In genomic region chr9:20790345-20790744, GRCm38 (mm10) we compare ENCODE assay signal across 22 mouse cellular contexts. TPM values are rescaled to one million over a fixed set of nuclear protein-coding genes. Genes with fewer than 3 reads are reported as not detected.
A peak's percentile ranks its signal among the peaks of the same experiment; 100 is the strongest.
DNase-seq lines count a peak whose midpoint lies in the region; ATAC-seq and TF ChIP-seq lines count a peak whose summit lies in the region.
"Had no signal": no experiment of that assay in that cellular context is flagged by ENCODE, and none has a peak within 500 bp of the region (broad histone marks: within the 10 kb centered on the region; RNA-seq: fewer than 3 reads in every experiment).

No protein-coding gene starts in this region.

- H3K9ac ChIP-seq in kidney, postnatal 0 days (ENCODE audit: low read depth, low read length), result no peak overlapping the region
- no peak overlapping the region for H3K9ac ChIP-seq in embryonic facial prominence, embryonic 14.5 days (ENCODE audit: low read depth, low read length)
- H3K9ac ChIP-seq: hindbrain, embryonic 12.5 days; intestine, embryonic 15.5 days had no signal

- H3K4me3 ChIP-seq in kidney, postnatal 0 days (replicated peaks; ENCODE audit: low read depth, low read length), result no peak overlapping the region
- no peak overlapping the region for H3K4me3 ChIP-seq in kidney, adult 2 months (ENCODE audit: insufficient read depth, low read depth, low read length)
- no peak overlapping the region for H3K4me3 ChIP-seq in embryonic facial prominence, embryonic 14.5 days (ENCODE audit: low read depth, low read length)
- H3K4me3 ChIP-seq: heart, adult 2 months; hindbrain, embryonic 12.5 days; intestine, embryonic 15.5 days; megakaryocyte, embryonic 14.5 days had no signal

- H3K4me2 ChIP-seq in kidney, postnatal 0 days (ENCODE audit: low read length), result no peak overlapping the region
- H3K4me2 ChIP-seq in embryonic facial prominence, embryonic 14.5 days (ENCODE audit: low read depth, low read length), result no peak overlapping the region
- H3K4me2 ChIP-seq: hindbrain, embryonic 12.5 days; intestine, embryonic 15.5 days had no signal

- H3K27ac ChIP-seq in kidney, postnatal 0 days, result no peak overlapping the region
- no peak overlapping the region for H3K27ac ChIP-seq in kidney, adult 2 months (ENCODE audit: insufficient read depth, low read depth, low read length)
- H3K27ac ChIP-seq in embryonic facial prominence, embryonic 14.5 days (replicated peaks; ENCODE audit: low read depth, low read length), result peak overlapping the region; percentile 85
- H3K27ac ChIP-seq: heart, adult 2 months; hindbrain, embryonic 12.5 days; intestine, embryonic 15.5 days had no signal

- 63% methylated on average over 3 of the region's 3 CpGs for WGBS in kidney, postnatal 0 days
- 67% methylated on average over 3 of the region's 3 CpGs for WGBS in kidney, adult 2 months
- 26% methylated on average over 3 of the region's 3 CpGs for WGBS in embryonic facial prominence, embryonic 14.5 days

- H3K9me3 ChIP-seq in kidney, postnatal 0 days (replicated peaks; ENCODE audit: low read length), result no peaks in the 10 kb centered on the region
- H3K9me3 ChIP-seq in embryonic facial prominence, embryonic 14.5 days (ENCODE audit: control insufficient read depth, low read length), result no peaks in the 10 kb centered on the region
- H3K9me3 ChIP-seq: hindbrain, embryonic 12.5 days; intestine, embryonic 15.5 days had no signal

- TF ChIP-seq POLR2A in kidney, adult 2 months (IDR thresholded peaks at IDR 0.05; ENCODE audit: low read depth, low read length), result no peak

- H3K4me1 ChIP-seq in kidney, postnatal 0 days (replicated peaks; ENCODE audit: insufficient read depth, low read length), result 0 out of 2 replicates have a peak, but pooled peaks cover 9% of the 10 kb centered on the region
- H3K4me1 ChIP-seq in kidney, adult 2 months (ENCODE audit: control insufficient read depth, insufficient read depth, low read length), result peaks cover 4% of the 10 kb centered on the region
- H3K4me1 ChIP-seq in embryonic facial prominence, embryonic 14.5 days (ENCODE audit: control insufficient read depth, insufficient read depth, low read length), result peaks cover 13% of the 10 kb centered on the region
- H3K4me1 ChIP-seq: intestine, embryonic 15.5 days had no signal

- TF ChIP-seq CTCF in kidney, postnatal 0 days (IDR thresholded peaks at IDR 0.05; ENCODE audit: low read depth), result no peak
- TF ChIP-seq CTCF in kidney, adult 2 months (conservative IDR thresholded peaks at IDR 0.05; ENCODE audit: insufficient read depth, insufficient read length, low read depth, low read length), result no peak

- H3K36me3 ChIP-seq in kidney, postnatal 0 days (ENCODE audit: insufficient read depth, low read length), result no peaks in the 10 kb centered on the region
- H3K36me3 ChIP-seq in kidney, adult 2 months (ENCODE audit: control insufficient read depth, insufficient read depth, low read length), result no peaks in the 10 kb centered on the region
- H3K36me3 ChIP-seq in embryonic facial prominence, embryonic 14.5 days (ENCODE audit: control insufficient read depth, insufficient read depth, low read length), result no peaks in the 10 kb centered on the region
- H3K36me3 ChIP-seq: hindbrain, embryonic 12.5 days; intestine, embryonic 15.5 days had no signal

- ATAC-seq in kidney, postnatal 0 days (replicated peaks; ENCODE audit: low FRiP score, low read depth), result peak; percentile 68
- peak; percentile 67 for ATAC-seq in embryonic facial prominence, embryonic 14.5 days (ENCODE audit: low read depth)
- ATAC-seq in activated CD4-positive, CD25-positive, alpha-beta regulatory T cell, adult 4 months, result no peak
- ATAC-seq: forebrain, embryonic 16.5 days; intestine, embryonic 15.5 days had no signal

- no peak for DNase-seq in kidney, postnatal 0 days (ENCODE audit: low spot score)
- no peak for DNase-seq in kidney, adult 2 months
- peak; percentile 21 for DNase-seq in embryo, embryonic 10.5 days (ENCODE audit: low spot score)
- DNase-seq in embryonic facial prominence, embryonic 14.5 days (ENCODE audit: low spot score), result peak; percentile 74
- DNase-seq in retina, embryonic 14.5 days (ENCODE audit: low spot score), result peak; percentile 54
- no peak for DNase-seq in ovary, postnatal 36 days (ENCODE audit: low spot score)
- DNase-seq: cerebellum, adult 11-12 months; gastrocnemius, postnatal 10 days; heart, adult 2 months; kidney, postnatal 4 days; lung, postnatal 14 days; right cerebral cortex, postnatal 4 days; thymus, postnatal 25 days had no signal

- no peaks in the 10 kb centered on the region for H3K27me3 ChIP-seq in kidney, postnatal 0 days (ENCODE audit: insufficient read depth, low read length)
- H3K27me3 ChIP-seq in kidney, adult 2 months (replicated peaks; ENCODE audit: control insufficient read depth, insufficient read depth, low read length), result no peaks in the 10 kb centered on the region
- no peaks in the 10 kb centered on the region for H3K27me3 ChIP-seq in embryonic facial prominence, embryonic 14.5 days (replicated peaks; ENCODE audit: control insufficient read depth, insufficient read depth, low read length)
- H3K27me3 ChIP-seq: hindbrain, embryonic 12.5 days; intestine, embryonic 15.5 days had no signal

RNA-seq across cellular contexts. Expression of gene Col5a3, which starts 24.5 kb away (rescaled TPM):
- polyA plus RNA-seq in kidney, postnatal 0 days (2015; fragmentation: Nextera tagmentation; extraction: Ambion mirVana), result 0.82 and 1.2 TPM in 2 replicates
- polyA plus RNA-seq in kidney, adult 2 months (2012; rRNA removed), result 2.1 and 3.0 TPM in 2 replicates
- polyA plus RNA-seq in embryonic facial prominence, embryonic 14.5 days (2014; fragmentation: Nextera tagmentation; extraction: Ambion mirVana), result 8.3 and 13.2 TPM in 2 replicates
- not detected for polyA plus RNA-seq in activated CD4-positive, CD25-positive, alpha-beta regulatory T cell, adult 4 months (2017; shearing (Covaris generic))

RNA-seq across cellular contexts. Expression of gene Rdh8, which starts 28.0 kb away (rescaled TPM):
- polyA plus RNA-seq in kidney, postnatal 0 days (2015; fragmentation: Nextera tagmentation; extraction: Ambion mirVana), result not detected in 2 replicates
- not detected in 2 replicates for polyA plus RNA-seq in kidney, adult 2 months (2012; rRNA removed)
- not detected in 2 replicates for polyA plus RNA-seq in embryonic facial prominence, embryonic 14.5 days (2014; fragmentation: Nextera tagmentation; extraction: Ambion mirVana)
- polyA plus RNA-seq in activated CD4-positive, CD25-positive, alpha-beta regulatory T cell, adult 4 months (2017; shearing (Covaris generic)), result not detected
- polyA plus RNA-seq: forebrain, embryonic 16.5 days; heart, adult 2 months; heart, embryonic 16.5 days; hindbrain, embryonic 12.5 days; intestine, embryonic 15.5 days; liver, embryonic 16.5 days; midbrain, postnatal 0 days; testis, adult 2 months had no signal

RNA-seq across cellular contexts. Expression of gene Olfm2, which starts 44.2 kb away (rescaled TPM):
- 3.4 and 3.6 TPM in 2 replicates for polyA plus RNA-seq in kidney, postnatal 0 days (2015; fragmentation: Nextera tagmentation; extraction: Ambion mirVana)
- 2.0 and 2.3 TPM in 2 replicates for polyA plus RNA-seq in kidney, adult 2 months (2012; rRNA removed)
- polyA plus RNA-seq in embryonic facial prominence, embryonic 14.5 days (2014; fragmentation: Nextera tagmentation; extraction: Ambion mirVana), result 9.2 and 9.7 TPM in 2 replicates
- under 1 TPM in 1 of 2 experiments, not detected in 1; 0.25 TPM for polyA plus RNA-seq in activated CD4-positive, CD25-positive, alpha-beta regulatory T cell, adult 4 months (2017; shearing (Covaris generic))

Comparison
In these comparisons a context has a peak if more than half of its experiments do, and no peak if none do; other contexts are left out.
1. DNase-seq: peak in embryo, embryonic 10.5 days (single experiment), embryonic facial prominence, embryonic 14.5 days (single experiment) and retina, embryonic 14.5 days (single experiment); none in kidney, postnatal 0 days (single experiment), kidney, adult 2 months (single experiment) and ovary, postnatal 36 days (single experiment).